ENCODE assay signal across 9 mouse cellular contexts in genomic region chr1:134233681-134234454, GRCm38 (mm10). TPM values are rescaled to one million over a fixed set of nuclear protein-coding genes. Genes with fewer than 3 reads are reported as not detected.
A peak's percentile ranks its signal among the peaks of the same experiment; 100 is the strongest.
DNase-seq lines count a peak whose midpoint lies in the region; ATAC-seq and TF ChIP-seq lines count a peak whose summit lies in the region.
"Had no signal": no experiment of that assay in that cellular context is flagged by ENCODE, and none has a peak within 500 bp of the region (broad histone marks: within the 10 kb centered on the region; RNA-seq: fewer than 3 reads in every experiment).

No protein-coding gene starts in this region.

- DNase-seq in lung, postnatal 0 days (ENCODE audit: low spot score): no peak
- no peak for DNase-seq in lung, postnatal 14 days
- DNase-seq in ovary, postnatal 10 days (ENCODE audit: low spot score): no peak

- peaks cover 17% of the 10 kb centered on the region for H3K27me3 ChIP-seq in lung, postnatal 0 days (replicated peaks; ENCODE audit: insufficient read depth, low read length)
- peaks cover 51% of the 10 kb centered on the region for H3K27me3 ChIP-seq in embryonic facial prominence, embryonic 13.5 days
- no peaks in the 10 kb centered on the region for H3K27me3 ChIP-seq in hindbrain, embryonic 16.5 days (replicated peaks; ENCODE audit: control insufficient read depth, insufficient read depth, low read length)
- peaks cover 26% of the 10 kb centered on the region for H3K27me3 ChIP-seq in stomach, embryonic 16.5 days (ENCODE audit: control insufficient read depth, insufficient read depth, low read length)

- no peaks in the 10 kb centered on the region for H3K9me3 ChIP-seq in lung, postnatal 0 days (ENCODE audit: low read length)
- H3K9me3 ChIP-seq in embryonic facial prominence, embryonic 13.5 days: no peaks in the 10 kb centered on the region
- no peaks in the 10 kb centered on the region for H3K9me3 ChIP-seq in hindbrain, embryonic 16.5 days (ENCODE audit: control insufficient read depth, low read length)
- no peaks in the 10 kb centered on the region for H3K9me3 ChIP-seq in stomach, embryonic 16.5 days (replicated peaks; ENCODE audit: control insufficient read depth, low read length)

- no peak for TF ChIP-seq CTCF in lung, postnatal 0 days (IDR thresholded peaks at IDR 0.05)

- ATAC-seq in lung, postnatal 0 days: no peak
- ATAC-seq in embryonic facial prominence, embryonic 13.5 days (ENCODE audit: insufficient number of reproducible peaks, insufficient read depth, low FRiP score, low TSS enrichment, low read depth): no peak
- ATAC-seq in hindbrain, embryonic 16.5 days: no peak
- no peak for ATAC-seq in stomach, embryonic 16.5 days (ENCODE audit: insufficient read depth, low FRiP score)
- ATAC-seq in granulocyte monocyte progenitor cell, adult 5-6 weeks (replicated peaks; ENCODE audit: poor library complexity, severe bottlenecking): no peak

- H3K4me3 ChIP-seq in lung, postnatal 0 days (ENCODE audit: low read depth, low read length): peak overlapping the region; percentile 30; the same call in 1 of the 2 replicates
- H3K4me3 ChIP-seq in embryonic facial prominence, embryonic 13.5 days: peak overlapping the region; percentile 51
- peak overlapping the region; percentile 54 for H3K4me3 ChIP-seq in hindbrain, embryonic 16.5 days (ENCODE audit: low read length)
- H3K4me3 ChIP-seq in stomach, embryonic 16.5 days (replicated peaks; ENCODE audit: low read length): peak overlapping the region; percentile 46

- 47% methylated on average over 19 of the region's 19 CpGs for WGBS in lung, postnatal 0 days
- whole genome bisulfite sequencing in embryonic facial prominence, embryonic 13.5 days: 48% methylated on average over 19 of the region's 19 CpGs
- 42% methylated on average over 19 of the region's 19 CpGs for WGBS in hindbrain, embryonic 16.5 days
- 54% methylated on average over 19 of the region's 19 CpGs for WGBS in stomach, embryonic 16.5 days

- peak overlapping the region; percentile 72 for H3K4me2 ChIP-seq in lung, postnatal 0 days (replicated peaks; ENCODE audit: low read depth, low read length)
- peak overlapping the region; percentile 95 for H3K4me2 ChIP-seq in embryonic facial prominence, embryonic 13.5 days
- peak overlapping the region; percentile 94 for H3K4me2 ChIP-seq in hindbrain, embryonic 16.5 days (ENCODE audit: low read length)
- H3K4me2 ChIP-seq in stomach, embryonic 16.5 days (ENCODE audit: low read depth, low read length): peak overlapping the region; percentile 88

- H3K9ac ChIP-seq in lung, postnatal 0 days (replicated peaks; ENCODE audit: low read depth): no peak overlapping the region; the same call in 1 of the 2 replicates
- H3K9ac ChIP-seq in embryonic facial prominence, embryonic 13.5 days: no peak overlapping the region
- peak overlapping the region; percentile 72 for H3K9ac ChIP-seq in hindbrain, embryonic 16.5 days (ENCODE audit: low read depth, low read length)
- peak overlapping the region; percentile 64 for H3K9ac ChIP-seq in stomach, embryonic 16.5 days (ENCODE audit: low read length)

- peaks cover 13% of the 10 kb centered on the region; the same call in 1 of the 2 replicates for H3K4me1 ChIP-seq in lung, postnatal 0 days (ENCODE audit: insufficient read depth, low read depth, low read length)
- peaks cover 28% of the 10 kb centered on the region for H3K4me1 ChIP-seq in embryonic facial prominence, embryonic 13.5 days
- H3K4me1 ChIP-seq in hindbrain, embryonic 16.5 days (ENCODE audit: control insufficient read depth, insufficient read depth, low read depth, low read length): peaks cover 37% of the 10 kb centered on the region
- H3K4me1 ChIP-seq in stomach, embryonic 16.5 days (ENCODE audit: control insufficient read depth, insufficient read depth, low read length): peaks cover 16% of the 10 kb centered on the region

- peak overlapping the region; percentile 74; the same call in 1 of the 2 replicates for H3K27ac ChIP-seq in lung, postnatal 0 days (ENCODE audit: low read length)
- H3K27ac ChIP-seq in embryonic facial prominence, embryonic 13.5 days: no peak overlapping the region
- peak overlapping the region; percentile 65; the same call in 1 of the 2 replicates for H3K27ac ChIP-seq in hindbrain, embryonic 16.5 days (ENCODE audit: low read depth, low read length)
- H3K27ac ChIP-seq in stomach, embryonic 16.5 days (ENCODE audit: low read length): peak overlapping the region; percentile 89

- no peaks in the 10 kb centered on the region for H3K36me3 ChIP-seq in lung, postnatal 0 days (ENCODE audit: insufficient read depth, low read length)
- no peaks in the 10 kb centered on the region for H3K36me3 ChIP-seq in embryonic facial prominence, embryonic 13.5 days
- no peaks in the 10 kb centered on the region for H3K36me3 ChIP-seq in hindbrain, embryonic 16.5 days (ENCODE audit: control insufficient read depth, insufficient read depth, low read length)
- H3K36me3 ChIP-seq in stomach, embryonic 16.5 days (ENCODE audit: control insufficient read depth, insufficient read depth, low read length): no peaks in the 10 kb centered on the region

- TF ChIP-seq EP300 in lung, postnatal 0 days (IDR thresholded peaks at IDR 0.05): no peak

RNA-seq across cellular contexts. Expression of gene Adora1, which starts 1.4 kb away (rescaled TPM):
- polyA plus RNA-seq in lung, postnatal 0 days (2015; fragmentation: Nextera tagmentation; extraction: Ambion mirVana): 4.8 and 4.9 TPM in 2 replicates
- 1.4 and 1.5 TPM in 2 replicates for polyA plus RNA-seq in embryonic facial prominence, embryonic 13.5 days (2015; fragmentation: Nextera tagmentation; extraction: Ambion mirVana)
- 29.8 and 35.9 TPM in 2 replicates for polyA plus RNA-seq in hindbrain, embryonic 16.5 days (2015; fragmentation: Nextera tagmentation; extraction: Ambion mirVana)
- 15.3 and 22.3 TPM in 2 replicates for polyA plus RNA-seq in stomach, embryonic 16.5 days (2015; fragmentation: Nextera tagmentation; extraction: Ambion mirVana)
- not detected in 2 replicates for total RNA-seq in granulocyte monocyte progenitor cell, adult 5-6 weeks (2014; fragmentation: Nextera tagmentation)
- total RNA-seq in granulocyte monocyte progenitor cell, adult 5-6 weeks (2017): not detected in 2 replicates
- total RNA-seq: neutrophil, adult 5-6 weeks had no signal

RNA-seq across cellular contexts. Expression of gene Mybph, which starts 40.6 kb away (rescaled TPM):
- 0.18 and 0.38 TPM in 2 replicates for polyA plus RNA-seq in lung, postnatal 0 days (2015; fragmentation: Nextera tagmentation; extraction: Ambion mirVana)
- 6.0 and 9.9 TPM in 2 replicates for polyA plus RNA-seq in embryonic facial prominence, embryonic 13.5 days (2015; fragmentation: Nextera tagmentation; extraction: Ambion mirVana)
- 0.09 and 3.2 TPM in 2 replicates for polyA plus RNA-seq in hindbrain, embryonic 16.5 days (2015; fragmentation: Nextera tagmentation; extraction: Ambion mirVana)
- polyA plus RNA-seq in stomach, embryonic 16.5 days (2015; fragmentation: Nextera tagmentation; extraction: Ambion mirVana): 0.35 and 9.0 TPM in 2 replicates
- total RNA-seq in granulocyte monocyte progenitor cell, adult 5-6 weeks (2014; fragmentation: Nextera tagmentation): not detected in 2 replicates
- not detected in 2 replicates for total RNA-seq in granulocyte monocyte progenitor cell, adult 5-6 weeks (2017)
- total RNA-seq: hematopoietic stem cell, adult 5-6 weeks; neutrophil, adult 5-6 weeks had no signal

RNA-seq across cellular contexts. Expression of gene Chil1, which starts 51.9 kb away (rescaled TPM):
- 550 and 782 TPM in 2 replicates for polyA plus RNA-seq in lung, postnatal 0 days (2015; fragmentation: Nextera tagmentation; extraction: Ambion mirVana)
- 4.0 and 4.5 TPM in 2 replicates for polyA plus RNA-seq in embryonic facial prominence, embryonic 13.5 days (2015; fragmentation: Nextera tagmentation; extraction: Ambion mirVana)
- 2.7 and 3.9 TPM in 2 replicates for polyA plus RNA-seq in hindbrain, embryonic 16.5 days (2015; fragmentation: Nextera tagmentation; extraction: Ambion mirVana)
- 3.6 and 4.9 TPM in 2 replicates for polyA plus RNA-seq in stomach, embryonic 16.5 days (2015; fragmentation: Nextera tagmentation; extraction: Ambion mirVana)
- total RNA-seq in granulocyte monocyte progenitor cell, adult 5-6 weeks (2014; fragmentation: Nextera tagmentation): not detected in 2 replicates
- 4.7 and 6.3 TPM in 2 replicates for total RNA-seq in granulocyte monocyte progenitor cell, adult 5-6 weeks (2017)

RNA-seq across cellular contexts. Expression of gene Myog, which starts 55.9 kb away (rescaled TPM):
- not detected in 2 replicates for polyA plus RNA-seq in lung, postnatal 0 days (2015; fragmentation: Nextera tagmentation; extraction: Ambion mirVana)
- 20.4 and 29.0 TPM in 2 replicates for polyA plus RNA-seq in embryonic facial prominence, embryonic 13.5 days (2015; fragmentation: Nextera tagmentation; extraction: Ambion mirVana)
- 6.4 TPM in 1 of 2 replicates, not detected in the other for polyA plus RNA-seq in hindbrain, embryonic 16.5 days (2015; fragmentation: Nextera tagmentation; extraction: Ambion mirVana)
- 1.2 and 28.7 TPM in 2 replicates for polyA plus RNA-seq in stomach, embryonic 16.5 days (2015; fragmentation: Nextera tagmentation; extraction: Ambion mirVana)
- not detected in 2 replicates for total RNA-seq in granulocyte monocyte progenitor cell, adult 5-6 weeks (2014; fragmentation: Nextera tagmentation)
- not detected in 2 replicates for total RNA-seq in granulocyte monocyte progenitor cell, adult 5-6 weeks (2017)
- total RNA-seq: hematopoietic stem cell, adult 5-6 weeks; neutrophil, adult 5-6 weeks had no signal

Comparison
In these comparisons a context has a peak if more than half of its experiments do, and no peak if none do; other contexts are left out.
1. H3K9ac ChIP-seq: peak in hindbrain, embryonic 16.5 days (single experiment) and stomach, embryonic 16.5 days (single experiment); none in lung, postnatal 0 days (single experiment) and embryonic facial prominence, embryonic 13.5 days (single experiment).
2. RNA of gene Chil1, which starts 51.9 kb away (polyA plus RNA-seq): 550 to 782 TPM in lung, postnatal 0 days; 3.6 to 4.9 TPM in stomach, embryonic 16.5 days, 4.0 to 4.5 TPM in embryonic facial prominence, embryonic 13.5 days and 2.7 to 3.9 TPM in hindbrain, embryonic 16.5 days; every median in the first group is over 10 times any median in the second.
3. Peak in every context shown above with its lines, with median percentiles within 50 percentile points of each other: H3K4me2 ChIP-seq and H3K4me3 ChIP-seq.